Mouse (Mus musculus): Measurements from ENCODE around the gene Xpr1. TPM values are rescaled to one million over a fixed set of nuclear protein-coding genes. Genes with fewer than 3 reads are reported as not detected.
A peak's percentile ranks its signal among the peaks of the same experiment; 100 is the strongest.

Gene Xpr1
- polyA plus RNA-seq, 1 experiment from 2014 or later, result 7.6 TPM

GRCm38 (mm10) chr1:155311672-155312071 is 105.5 kb downstream of the Xpr1 start:
- H3K4me3 ChIP-seq, result no peak overlapping the region
- ATAC-seq (ENCODE audit: insufficient number of reproducible peaks, insufficient read depth, low FRiP score, low TSS enrichment, low read depth), result no peak
- H3K27ac ChIP-seq, result no peak overlapping the region
- no peaks in the 10 kb centered on the region for H3K27me3 ChIP-seq
- H3K9ac ChIP-seq, result no peak overlapping the region
- H3K9me3 ChIP-seq, result no peaks in the 10 kb centered on the region
- no peaks in the 10 kb centered on the region for H3K4me1 ChIP-seq
- H3K36me3 ChIP-seq, result 0 out of 2 replicates have a peak, but pooled peaks cover 3% of the 10 kb centered on the region
- no peak overlapping the region for H3K4me2 ChIP-seq
- 70% methylated on average over 3 of the region's 3 CpGs for WGBS

- Histone ChIP-seq H3K4me3 (no peak overlapping the region), H3K4me2 (no peak overlapping the region), H3K9me3 (no peaks in the 10 kb centered on the region), H3K36me3 (no peaks in the 10 kb centered on the region), H3K9ac (no peak overlapping the region), H3K27me3 (no peaks in the 10 kb centered on the region), H3K4me1 (no peaks in the 10 kb centered on the region), H3K27ac (no peak overlapping the region)
- 48% methylated on average over 3 of the region's 3 CpGs for WGBS
- ATAC-seq (ENCODE audit: insufficient number of reproducible peaks, insufficient read depth, low FRiP score, low TSS enrichment, low read depth), result no peak
These were observed 110.3 kb downstream of the Xpr1 start for GRCm38 (mm10) chr1:155306879-155307278.

- Histone ChIP-seq H3K27me3 (no peaks in the 10 kb centered on the region), H3K4me3 (no peak overlapping the region), H3K4me1 (no peaks in the 10 kb centered on the region), H3K9me3 (no peaks in the 10 kb centered on the region), H3K27ac (no peak overlapping the region), H3K36me3 (no peaks in the 10 kb centered on the region), H3K9ac (no peak overlapping the region), H3K4me2 (no peak overlapping the region)
- 81% methylated on average over 2 of the region's 2 CpGs for WGBS
- ATAC-seq (ENCODE audit: insufficient number of reproducible peaks, insufficient read depth, low FRiP score, low TSS enrichment, low read depth), result no peak
These were observed 113.8 kb downstream of the Xpr1 start for GRCm38 (mm10) chr1:155303402-155303801.

GRCm38 (mm10) chr1:155297615-155298014 is 119.6 kb downstream of the Xpr1 start:
- no peak overlapping the region for H3K4me3 ChIP-seq
- H3K4me1 ChIP-seq, result no peaks in the 10 kb centered on the region
- no peak for ATAC-seq (ENCODE audit: insufficient number of reproducible peaks, insufficient read depth, low FRiP score, low TSS enrichment, low read depth)
- 94% methylated on average over 5 of the region's 5 CpGs for WGBS
- H3K36me3 ChIP-seq, result no peaks in the 10 kb centered on the region
- no peak overlapping the region for H3K9ac ChIP-seq
- H3K9me3 ChIP-seq, result no peaks in the 10 kb centered on the region
- H3K27ac ChIP-seq, result no peak overlapping the region
- H3K27me3 ChIP-seq, result no peaks in the 10 kb centered on the region
- H3K4me2 ChIP-seq, result no peak overlapping the region

- 84% methylated on average over 2 of the region's 2 CpGs for WGBS
- no peak overlapping the region for H3K4me2 ChIP-seq
- H3K27ac ChIP-seq, result no peak overlapping the region
- H3K4me3 ChIP-seq, result no peak overlapping the region
- H3K4me1 ChIP-seq, result no peaks in the 10 kb centered on the region
- no peak overlapping the region for H3K9ac ChIP-seq
- no peaks in the 10 kb centered on the region for H3K9me3 ChIP-seq
- no peaks in the 10 kb centered on the region for H3K27me3 ChIP-seq
- no peaks in the 10 kb centered on the region for H3K36me3 ChIP-seq
- ATAC-seq (ENCODE audit: insufficient number of reproducible peaks, insufficient read depth, low FRiP score, low TSS enrichment, low read depth), result no peak
These were observed 120.0 kb downstream of the Xpr1 start for GRCm38 (mm10) chr1:155297203-155297602.

- ATAC-seq (ENCODE audit: insufficient number of reproducible peaks, insufficient read depth, low FRiP score, low TSS enrichment, low read depth), result no peak
- peaks cover 11% of the 10 kb centered on the region for H3K36me3 ChIP-seq
- H3K4me1 ChIP-seq, result no peaks in the 10 kb centered on the region
- H3K4me2 ChIP-seq, result no peak overlapping the region
- H3K4me3 ChIP-seq, result no peak overlapping the region
- H3K9ac ChIP-seq, result no peak overlapping the region
- H3K27me3 ChIP-seq, result no peaks in the 10 kb centered on the region
- 18% methylated on average over 3 of the region's 3 CpGs for WGBS
- no peaks in the 10 kb centered on the region for H3K9me3 ChIP-seq
- no peak overlapping the region for H3K27ac ChIP-seq
These were observed 123.8 kb downstream of the Xpr1 start for GRCm38 (mm10) chr1:155293446-155293845.

GRCm38 (mm10) chr1:155289411-155289810 is 127.8 kb downstream of the Xpr1 start:
- Histone ChIP-seq H3K27ac (no peak overlapping the region), H3K9ac (no peak overlapping the region), H3K27me3 (no peaks in the 10 kb centered on the region), H3K36me3 (peaks cover 19% of the 10 kb centered on the region), H3K9me3 (no peaks in the 10 kb centered on the region), H3K4me1 (no peaks in the 10 kb centered on the region), H3K4me3 (no peak overlapping the region), H3K4me2 (no peak overlapping the region)
- ATAC-seq (ENCODE audit: insufficient number of reproducible peaks, insufficient read depth, low FRiP score, low TSS enrichment, low read depth), result no peak
- WGBS, result 95% methylated on average over 1 of the region's 1 CpGs

GRCm38 (mm10) chr1:155288033-155288432 is 129.2 kb downstream of the Xpr1 start:
- no peak for ATAC-seq (ENCODE audit: insufficient number of reproducible peaks, insufficient read depth, low FRiP score, low TSS enrichment, low read depth)
- H3K4me1 ChIP-seq, result no peaks in the 10 kb centered on the region
- H3K9me3 ChIP-seq, result no peaks in the 10 kb centered on the region
- no peak overlapping the region for H3K4me2 ChIP-seq
- no peaks in the 10 kb centered on the region for H3K27me3 ChIP-seq
- H3K36me3 ChIP-seq, result peaks cover 20% of the 10 kb centered on the region
- H3K27ac ChIP-seq, result no peak overlapping the region
- no peak overlapping the region for H3K9ac ChIP-seq
- WGBS, result 86% methylated on average over 3 of the region's 3 CpGs
- no peak overlapping the region for H3K4me3 ChIP-seq

- no peak overlapping the region for H3K4me3 ChIP-seq
- no peaks in the 10 kb centered on the region for H3K27me3 ChIP-seq
- no peak overlapping the region for H3K27ac ChIP-seq
- ATAC-seq (ENCODE audit: insufficient number of reproducible peaks, insufficient read depth, low FRiP score, low TSS enrichment, low read depth), result no peak
- H3K4me1 ChIP-seq, result peaks cover 9% of the 10 kb centered on the region
- no peaks in the 10 kb centered on the region for H3K9me3 ChIP-seq
- no peak overlapping the region for H3K4me2 ChIP-seq
- H3K36me3 ChIP-seq, result peaks cover 14% of the 10 kb centered on the region
- H3K9ac ChIP-seq, result no peak overlapping the region
- WGBS, result 84% methylated on average over 7 of the region's 7 CpGs
These were observed 133.4 kb downstream of the Xpr1 start for GRCm38 (mm10) chr1:155283808-155284207.

GRCm38 (mm10) chr1:155281003-155281793 is 136.0 kb downstream of the Xpr1 start:
- H3K9ac ChIP-seq, result no peak overlapping the region
- no peaks in the 10 kb centered on the region for H3K27me3 ChIP-seq
- H3K4me1 ChIP-seq, result peaks cover 9% of the 10 kb centered on the region
- peak; percentile 53; the same call in 1 of the 2 replicates for ATAC-seq (ENCODE audit: insufficient number of reproducible peaks, insufficient read depth, low FRiP score, low TSS enrichment, low read depth)
- H3K4me3 ChIP-seq, result no peak overlapping the region
- H3K36me3 ChIP-seq, result peaks cover 6% of the 10 kb centered on the region
- 50% methylated on average over 18 of the region's 18 CpGs for WGBS
- H3K4me2 ChIP-seq, result no peak overlapping the region
- no peak overlapping the region; the same call in 1 of the 2 replicates for H3K27ac ChIP-seq
- no peaks in the 10 kb centered on the region for H3K9me3 ChIP-seq

GRCm38 (mm10) chr1:155280306-155280705 is 136.9 kb downstream of the Xpr1 start:
- Histone ChIP-seq H3K9ac (no peak overlapping the region), H3K27ac (no peak overlapping the region), H3K9me3 (no peaks in the 10 kb centered on the region), H3K27me3 (no peaks in the 10 kb centered on the region), H3K4me1 (peaks cover 9% of the 10 kb centered on the region), H3K4me2 (no peak overlapping the region), H3K4me3 (no peak overlapping the region), H3K36me3 (peaks cover 6% of the 10 kb centered on the region)
- 37% methylated on average over 10 of the region's 10 CpGs for WGBS
- no peak for ATAC-seq (ENCODE audit: insufficient number of reproducible peaks, insufficient read depth, low FRiP score, low TSS enrichment, low read depth)

- ATAC-seq (ENCODE audit: insufficient number of reproducible peaks, insufficient read depth, low FRiP score, low TSS enrichment, low read depth), result no peak
- Histone ChIP-seq H3K4me2 (no peak overlapping the region), H3K36me3 (no peaks in the 10 kb centered on the region), H3K27me3 (no peaks in the 10 kb centered on the region), H3K4me3 (no peak overlapping the region), H3K9ac (no peak overlapping the region), H3K4me1 (peaks cover 9% of the 10 kb centered on the region), H3K27ac (no peak overlapping the region), H3K9me3 (no peaks in the 10 kb centered on the region)
- 77% methylated on average over 13 of the region's 13 CpGs for WGBS
These were observed 140.7 kb downstream of the Xpr1 start for GRCm38 (mm10) chr1:155276381-155277033.

Data from embryonic facial prominence, embryonic 13.5 days (tissue).